Mouse (Mus musculus) testis, adult 2 months (tissue): ENCODE results near the gene Palm2.

Source experiments
- CTCF ChIP-seq: fragments of 200-500 bp; IDR thresholded peaks from 2 replicates; pipeline ENCODE4 v1.5.1; 2012; ENCODE audit warnings: low read depth, mild to moderate bottlenecking, inconsistent platforms, low read length, moderate library complexity; ENCODE audit not compliant: control insufficient read depth, insufficient read depth, insufficient replicate concordance
- POLR2A ChIP-seq: fragments of 200-500 bp; IDR thresholded peaks from 2 replicates; pipeline ENCODE4 v1.6.1; 2012; ENCODE audit warnings: low read depth, mild to moderate bottlenecking, inconsistent platforms, low read length, moderate library complexity; ENCODE audit not compliant: control insufficient read depth

GRCm38 (mm10) chr4:57446082-57446481 lies 12.0 kb downstream of the Palm2 start:
- no peak for TF ChIP-seq CTCF
- TF ChIP-seq POLR2A, result no peak
